Mouse (Mus musculus) adrenal gland (tissue): ENCODE data around the gene Commd3.

Experiments
- intact Hi-C: fragments of 180-260 bp; cut with DNase I; formaldehyde crosslinking; loops from one replicate; pipeline ENCODE4 v1.15.1; 2025
- long read RNA-seq, 2 experiments: library from polyadenylated mRNA; unstranded; transcript quantifications; one replicate each; pipeline ENCODE4 v2.0.0; 2020; ENCODE audit warnings: borderline replicate concordance in 1 of 2; ENCODE audit not compliant: insufficient replicate concordance in 1 of 2

Gene Commd3
- long read RNA-seq, experiment 1, transcript Commd3-201 (8 exons, 935 nt), result major isoform, 161 of 166 reads
- long read RNA-seq, experiment 1, partial matches to known transcripts, result 1 of 166 reads
- long read RNA-seq, experiment 1, other reads (novel, unspliced or antisense), result 4 of 166 reads
- long read RNA-seq, experiment 2, transcript Commd3-201 (8 exons, 935 nt), result major isoform, 127 of 141 reads
- long read RNA-seq, experiment 2, partial matches to known transcripts, result 1 of 141 reads
- long read RNA-seq, experiment 2, other reads (novel, unspliced or antisense), result 12 of 141 reads

GRCm38 (mm10) chr2:18672133-18672765 is at the start of gene Commd3:
Commd3 (plus strand) TSS chr2:18672384.
- intact Hi-C loops, result loop anchor here (5.0 to 10.0 kb wide), 2 partner anchors 85 to 323 kb away; partner anchors contain the start of genes 4930426L09Rik and Pip4k2a

GRCm38 (mm10) chr2:18623219-18623618 is 49.0 kb upstream of the Commd3 start:
- intact Hi-C loops, result no loop called here

GRCm38 (mm10) chr2:18630547-18630946 is 41.6 kb upstream of the Commd3 start:
- intact Hi-C loops, result no loop called here

GRCm38 (mm10) chr2:18635052-18635451 is 37.1 kb upstream of the Commd3 start:
- intact Hi-C loops, result no loop called here

- intact Hi-C loops, result no loop called here
Measured at GRCm38 (mm10) chr2:18648563-18648962, 23.6 kb upstream of the Commd3 start.

- intact Hi-C loops, result no loop called here
Measured at GRCm38 (mm10) chr2:18654821-18655220, 17.4 kb upstream of the Commd3 start.

GRCm38 (mm10) chr2:18664003-18664402 is 8.2 kb upstream of the Commd3 start:
- intact Hi-C loops, result no loop called here

GRCm38 (mm10) chr2:18671041-18671440 is 1.1 kb upstream of the Commd3 start:
- intact Hi-C loops, result loop anchor here (5.0 to 10.0 kb wide), 2 partner anchors 84 to 324 kb away; partner anchors contain the start of genes 4930426L09Rik and Pip4k2a

- intact Hi-C loops, result loop anchor here (5.0 to 10.0 kb wide), 2 partner anchors 85 to 322 kb away; partner anchors contain the start of genes 4930426L09Rik and Pip4k2a
Measured at GRCm38 (mm10) chr2:18672766-18673164, 581 bp downstream of the Commd3 start.

GRCm38 (mm10) chr2:18673766-18674165 is 1.6 kb downstream of the Commd3 start:
- intact Hi-C loops, result loop anchor here (5.0 to 10.0 kb wide), 2 partner anchors 86 to 321 kb away; partner anchors contain the start of genes 4930426L09Rik and Pip4k2a

- intact Hi-C loops, result loop anchor here (5.0 to 10.0 kb wide), 2 partner anchors 87 to 320 kb away; partner anchors contain the start of genes 4930426L09Rik and Pip4k2a
Measured at GRCm38 (mm10) chr2:18674193-18674902, 2.2 kb downstream of the Commd3 start.

GRCm38 (mm10) chr2:18675681-18676456 is 3.7 kb downstream of the Commd3 start:
- intact Hi-C loops, result loop anchor here (5.0 to 10.0 kb wide), 3 partner anchors 91 to 619 kb away; partner anchors contain the start of genes 4930426L09Rik, Mllt10 and Pip4k2a

GRCm38 (mm10) chr2:18676457-18676935 is 4.3 kb downstream of the Commd3 start:
- intact Hi-C loops, result loop anchor here (5.0 to 10.0 kb wide), 3 partner anchors 91 to 619 kb away; partner anchors contain the start of genes 4930426L09Rik, Mllt10 and Pip4k2a

GRCm38 (mm10) chr2:18676936-18677491 is 4.8 kb downstream of the Commd3 start, which contains the start of gene Bmi1:
Bmi1 (plus strand) TSS chr2:18677018.
- intact Hi-C loops, result loop anchor here (5.0 to 10.0 kb wide), 3 partner anchors 90 to 620 kb away; partner anchors contain the start of genes 4930426L09Rik, Mllt10 and Pip4k2a

GRCm38 (mm10) chr2:18677631-18678471 is 5.7 kb downstream of the Commd3 start:
- intact Hi-C loops, result loop anchor here (5.0 to 10.0 kb wide), 3 partner anchors 89 to 621 kb away; partner anchors contain the start of genes 4930426L09Rik, Mllt10 and Pip4k2a

- intact Hi-C loops, result loop anchor here (5.0 to 10.0 kb wide), 3 partner anchors 88 to 622 kb away; partner anchors contain the start of genes 4930426L09Rik, Mllt10 and Pip4k2a
Measured at GRCm38 (mm10) chr2:18679701-18680100, 7.5 kb downstream of the Commd3 start.

GRCm38 (mm10) chr2:18680501-18680900 is 8.3 kb downstream of the Commd3 start:
- intact Hi-C loops, result no loop called here

- intact Hi-C loops, result no loop called here
Measured at GRCm38 (mm10) chr2:18680961-18681360, 8.8 kb downstream of the Commd3 start.

GRCm38 (mm10) chr2:18684062-18684461 is 11.9 kb downstream of the Commd3 start:
- intact Hi-C loops, result no loop called here
